Mouse (Mus musculus) cerebellum, adult 2 months (tissue): ENCODE measurements around the gene 1700025G04Rik.

ENCODE experiments used
- CTCF ChIP-seq: fragments of 200-500 bp; IDR thresholded peaks from 2 replicates; pipeline ENCODE4 v1.5.1; 2011; ENCODE audit warnings: low read depth, mild to moderate bottlenecking, control low read depth, low read length, moderate library complexity, borderline replicate concordance; ENCODE audit not compliant: insufficient read depth
- POLR2A ChIP-seq: fragments of 200-500 bp; IDR thresholded peaks from 2 replicates; pipeline ENCODE4 v1.6.1; 2011; ENCODE audit warnings: low read length, control low read depth, borderline replicate concordance; ENCODE audit not compliant: insufficient read depth

- TF ChIP-seq POLR2A (no peak), CTCF (no peak)
These were observed 22.0 kb downstream of the 1700025G04Rik start for GRCm38 (mm10) chr1:152067919-152068318.
